28 mouse cellular contexts compared by ENCODE assay signal in genomic region chr2:28212911-28213310, GRCm38 (mm10). TPM values are rescaled to one million over a fixed set of nuclear protein-coding genes. Genes with fewer than 3 reads are reported as not detected.
DNase-seq lines count a peak whose midpoint lies in the region; ATAC-seq and TF ChIP-seq lines count a peak whose summit lies in the region.
"Had no signal": no experiment of that assay in that cellular context is flagged by ENCODE, and none has a peak within 500 bp of the region (broad histone marks: within the 10 kb centered on the region; RNA-seq: fewer than 3 reads in every experiment).

No protein-coding gene starts in this region.

- H3K27ac ChIP-seq in heart, embryonic 12.5 days (ENCODE audit: poor library complexity, severe bottlenecking): no peak overlapping the region
- H3K27ac ChIP-seq in heart, embryonic 11.5 days (ENCODE audit: low read depth, low read length): no peak overlapping the region
- peak overlapping the region; percentile 97 for H3K27ac ChIP-seq in layer of hippocampus, adult 2 months
- H3K27ac ChIP-seq in neural tube, embryonic 13.5 days (replicated peaks): peak overlapping the region; percentile 52
- H3K27ac ChIP-seq in midbrain, embryonic 16.5 days (ENCODE audit: low read length): peak overlapping the region; percentile 1; the same call in 1 of the 2 replicates
- H3K27ac ChIP-seq: embryonic facial prominence, embryonic 13.5 days; kidney, embryonic 15.5 days; limb, embryonic 12.5 days; liver, embryonic 15.5 days had no signal

- DNase-seq in layer of hippocampus, adult 2 months (ENCODE audit: low spot score in 2 of 2): no peak
- DNase-seq in layer of hippocampus, postnatal 14 days (ENCODE audit: low spot score in 2 of 2): no peak
- DNase-seq in neural tube, embryonic 10.5 days (ENCODE audit: extremely low spot score, low spot score): no peak
- DNase-seq in gastrocnemius, postnatal 25 days: no peak
- DNase-seq: adrenal gland, adult 2 months; adrenal gland, postnatal 36 days; B cell, adult 2 months; cerebellum, adult 8-10 months; embryo, embryonic 11 days; gastrocnemius, postnatal 10 days; heart, postnatal 36 days; kidney, adult 18-20 months; kidney, postnatal 25 days; lung, embryonic 14.5 days; lung, postnatal 14 days; right cerebral cortex, postnatal 14 days had no signal

- no peaks in the 10 kb centered on the region for H3K4me1 ChIP-seq in heart, embryonic 12.5 days (replicated peaks)
- H3K4me1 ChIP-seq in heart, embryonic 11.5 days (ENCODE audit: control insufficient read depth, insufficient read depth, low read length): no peaks in the 10 kb centered on the region
- H3K4me1 ChIP-seq in neural tube, embryonic 13.5 days (replicated peaks): peaks cover 59% of the 10 kb centered on the region
- H3K4me1 ChIP-seq in midbrain, embryonic 16.5 days (ENCODE audit: control insufficient read depth, insufficient read depth, low read length): peaks cover 40% of the 10 kb centered on the region
- H3K4me1 ChIP-seq: liver, embryonic 15.5 days had no signal

- no peak for TF ChIP-seq CTCF in layer of hippocampus, adult 2 months (conservative IDR thresholded peaks at IDR 0.05)

- 51% methylated on average over 5 of the region's 5 CpGs for WGBS in heart, embryonic 12.5 days
- 50% methylated on average over 5 of the region's 5 CpGs for WGBS in heart, embryonic 11.5 days (ENCODE audit: insufficient replicate concordance)
- 43% methylated on average over 5 of the region's 5 CpGs for WGBS in neural tube, embryonic 13.5 days
- 43% methylated on average over 5 of the region's 5 CpGs for WGBS in midbrain, embryonic 16.5 days

- H3K9ac ChIP-seq in heart, embryonic 12.5 days: peak overlapping the region; percentile 1; the same call in 1 of the 2 replicates
- H3K9ac ChIP-seq in heart, embryonic 11.5 days (ENCODE audit: low read depth, low read length): no peak overlapping the region
- H3K9ac ChIP-seq in neural tube, embryonic 13.5 days: peak overlapping the region; percentile 53
- peak overlapping the region; percentile 1 for H3K9ac ChIP-seq in midbrain, embryonic 16.5 days (ENCODE audit: low read depth, low read length)
- H3K9ac ChIP-seq: embryonic facial prominence, embryonic 13.5 days; kidney, embryonic 15.5 days; limb, embryonic 12.5 days; liver, embryonic 15.5 days; lung, embryonic 14.5 days; neural tube, embryonic 12.5 days had no signal

- no peak overlapping the region for H3K4me2 ChIP-seq in heart, embryonic 12.5 days
- H3K4me2 ChIP-seq in heart, embryonic 11.5 days: no peak overlapping the region
- no peak overlapping the region for H3K4me2 ChIP-seq in neural tube, embryonic 13.5 days
- no peak overlapping the region for H3K4me2 ChIP-seq in midbrain, embryonic 16.5 days (ENCODE audit: low read length)
- H3K4me2 ChIP-seq: embryonic facial prominence, embryonic 13.5 days; kidney, embryonic 15.5 days; limb, embryonic 12.5 days; liver, embryonic 15.5 days; lung, embryonic 14.5 days had no signal

- no peak overlapping the region for H3K4me3 ChIP-seq in heart, embryonic 12.5 days
- no peak overlapping the region for H3K4me3 ChIP-seq in heart, embryonic 11.5 days (ENCODE audit: low read depth, low read length)
- H3K4me3 ChIP-seq in layer of hippocampus, adult 2 months: peak overlapping the region; percentile 86
- H3K4me3 ChIP-seq in neural tube, embryonic 13.5 days: no peak overlapping the region
- H3K4me3 ChIP-seq in midbrain, embryonic 16.5 days (ENCODE audit: low read depth, low read length): no peak overlapping the region
- H3K4me3 ChIP-seq: embryonic facial prominence, embryonic 13.5 days; erythroblast, embryonic 14.5 days; kidney, embryonic 15.5 days; limb, embryonic 12.5 days; liver, embryonic 15.5 days; neural tube, embryonic 12.5 days had no signal

- no peak for ATAC-seq in heart, embryonic 12.5 days (ENCODE audit: insufficient number of reproducible peaks, low FRiP score)
- ATAC-seq in heart, embryonic 11.5 days (replicated peaks; ENCODE audit: insufficient number of reproducible peaks, low FRiP score, low TSS enrichment): no peak
- ATAC-seq in neural tube, embryonic 13.5 days (ENCODE audit: low read depth): no peak
- ATAC-seq in midbrain, embryonic 16.5 days: no peak
- ATAC-seq: activated CD4-positive, CD25-positive, alpha-beta regulatory T cell, adult 4 months; inflammation-experienced regulatory T-cells, adult 6 months had no signal

- H3K36me3 ChIP-seq in heart, embryonic 12.5 days: no peaks in the 10 kb centered on the region
- no peaks in the 10 kb centered on the region for H3K36me3 ChIP-seq in heart, embryonic 11.5 days (ENCODE audit: control insufficient read depth, insufficient read depth, low read length)
- peaks cover 55% of the 10 kb centered on the region for H3K36me3 ChIP-seq in neural tube, embryonic 13.5 days
- peaks cover 21% of the 10 kb centered on the region for H3K36me3 ChIP-seq in midbrain, embryonic 16.5 days (ENCODE audit: control insufficient read depth, insufficient read depth, low read length)
- H3K36me3 ChIP-seq: liver, embryonic 15.5 days had no signal

- no peaks in the 10 kb centered on the region for H3K9me3 ChIP-seq in heart, embryonic 12.5 days (replicated peaks)
- no peaks in the 10 kb centered on the region for H3K9me3 ChIP-seq in heart, embryonic 11.5 days (replicated peaks; ENCODE audit: control insufficient read depth, low read length)
- no peaks in the 10 kb centered on the region for H3K9me3 ChIP-seq in neural tube, embryonic 13.5 days
- no peaks in the 10 kb centered on the region for H3K9me3 ChIP-seq in midbrain, embryonic 16.5 days (replicated peaks; ENCODE audit: control insufficient read depth, low read length, poor library complexity, severe bottlenecking)
- H3K9me3 ChIP-seq: embryonic facial prominence, embryonic 13.5 days; kidney, embryonic 15.5 days; limb, embryonic 12.5 days; liver, embryonic 15.5 days; neural tube, embryonic 12.5 days had no signal

- H3K27me3 ChIP-seq in heart, embryonic 12.5 days (replicated peaks): peaks cover 39% of the 10 kb centered on the region
- peaks cover 11% of the 10 kb centered on the region; the same call in 1 of the 2 replicates for H3K27me3 ChIP-seq in heart, embryonic 11.5 days (ENCODE audit: control insufficient read depth, insufficient read depth, low read length)
- peaks cover 3% of the 10 kb centered on the region; the same call in 1 of the 2 replicates for H3K27me3 ChIP-seq in neural tube, embryonic 13.5 days
- H3K27me3 ChIP-seq in midbrain, embryonic 16.5 days (ENCODE audit: control insufficient read depth, insufficient read depth, low read depth, low read length): no peaks in the 10 kb centered on the region
- H3K27me3 ChIP-seq: embryonic facial prominence, embryonic 13.5 days; kidney, embryonic 15.5 days had no signal

RNA-seq across cellular contexts. Expression of gene Olfm1, which starts 20.1 kb away (rescaled TPM):
- polyA plus RNA-seq in heart, embryonic 12.5 days (2016; fragmentation: Nextera tagmentation; extraction: Ambion mirVana): 6.1 and 6.2 TPM in 2 replicates
- 7.6 and 10.3 TPM in 2 replicates for polyA plus RNA-seq in heart, embryonic 11.5 days (2014; fragmentation: Nextera tagmentation; extraction: Ambion mirVana)
- 1,000 to 10,000 TPM; 1,799 to 1,811 TPM for total RNA-seq in layer of hippocampus, adult 2 months (2021)
- total RNA-seq in layer of hippocampus, postnatal 14 days (2021): 1,000 to 10,000 TPM; 1,124 to 1,184 TPM
- 298 and 324 TPM in 2 replicates for polyA plus RNA-seq in neural tube, embryonic 13.5 days (2015; fragmentation: Nextera tagmentation; extraction: Ambion mirVana)
- 340 and 355 TPM in 2 replicates for polyA plus RNA-seq in midbrain, embryonic 16.5 days (2015; fragmentation: Nextera tagmentation; extraction: Ambion mirVana)
- total RNA-seq in gastrocnemius, postnatal 25 days (2021): 10 to 100 TPM; 11.9 to 14.5 TPM

Comparison
In these comparisons a context has a peak if more than half of its experiments do, and no peak if none do; other contexts are left out.
1. H3K27ac ChIP-seq: peak in layer of hippocampus, adult 2 months (single experiment), neural tube, embryonic 13.5 days (single experiment) and midbrain, embryonic 16.5 days (single experiment); none in heart, embryonic 12.5 days (single experiment) and heart, embryonic 11.5 days (single experiment).
2. RNA of gene Olfm1, which starts 20.1 kb away (polyA plus RNA-seq): 340 to 355 TPM in midbrain, embryonic 16.5 days and 298 to 324 TPM in neural tube, embryonic 13.5 days; 7.6 to 10.3 TPM in heart, embryonic 11.5 days and 6.1 to 6.2 TPM in heart, embryonic 12.5 days; every median in the first group is over 10 times any median in the second.